Mouse (Mus musculus): ENCODE results near the gene Hba-a2. TPM values are rescaled to one million over a fixed set of nuclear protein-coding genes. Genes with fewer than 3 reads are reported as not detected.
A peak's percentile ranks its signal among the peaks of the same experiment; 100 is the strongest.
"Not testable (repeated sequence)": the region's sequence is repeated elsewhere in the genome, so short reads cannot be mapped to it uniquely, and the experiment has no call there.

Hba-a2 gene
- polyA plus RNA-seq, 1 experiment from 2014 or later = 6,415 TPM

DNA sequence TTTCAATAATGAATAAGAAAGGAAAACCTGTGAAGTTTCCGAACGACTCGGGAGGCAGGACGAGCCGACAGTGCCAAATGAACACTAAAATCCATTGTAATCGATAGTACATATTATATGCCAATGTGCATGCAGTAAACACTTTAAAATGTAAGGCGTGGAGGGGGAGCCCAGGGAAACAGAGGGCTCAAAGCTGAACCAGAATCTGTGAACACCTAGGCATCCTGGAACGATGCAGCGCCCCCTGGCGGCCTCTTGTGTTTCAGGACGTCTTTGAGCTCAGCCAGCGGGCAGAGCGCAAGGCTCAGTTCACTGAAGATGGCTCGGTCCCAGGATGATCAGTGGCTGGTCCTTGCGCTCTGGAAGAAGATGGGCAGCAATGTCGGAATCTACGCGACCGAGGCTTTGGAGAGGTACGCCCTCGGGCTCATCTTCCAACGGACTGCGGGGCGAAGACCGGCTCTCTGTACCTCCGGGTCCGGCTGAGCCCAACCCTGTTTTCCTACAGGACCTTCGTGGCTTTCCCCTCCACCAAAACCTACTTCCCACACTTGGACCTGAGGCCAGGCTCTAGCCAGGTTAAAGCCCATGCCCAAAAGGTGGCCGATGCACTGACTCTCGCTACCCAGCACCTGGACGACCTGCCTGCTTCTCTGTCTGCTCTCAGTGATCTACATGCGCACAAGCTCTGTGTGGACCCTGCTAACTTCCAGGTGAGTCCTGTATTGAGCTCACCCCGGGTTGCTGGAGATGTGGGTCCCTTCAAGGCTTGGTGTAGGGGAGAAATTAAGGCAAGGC, 9.4 kb upstream of the Hba-a2 start, which contains the start of gene Hbq1b:
Hbq1b (plus strand) TSS at position 271 of the 798 bp plus-strand sequence.
- H3K27me3 ChIP-seq (ENCODE audit: control insufficient read depth, insufficient read depth, low read length); H3K36me3 ChIP-seq (ENCODE audit: control insufficient read depth, insufficient read depth, low read length); H3K9ac ChIP-seq (replicated peaks; ENCODE audit: low read depth, low read length); H3K4me1 ChIP-seq (ENCODE audit: control insufficient read depth, insufficient read depth, low read length); H3K27ac ChIP-seq (ENCODE audit: low read length); H3K9me3 ChIP-seq (ENCODE audit: control insufficient read depth, low read depth, low read length): not testable (repeated sequence)
- ATAC-seq (ENCODE audit: insufficient number of reproducible peaks, insufficient read depth, low FRiP score, low read depth) = peak; percentile 38
- 15% methylated on average over 30 of the region's 33 CpGs for WGBS
- H3K4me2 ChIP-seq (replicated peaks; ENCODE audit: low read depth, low read length) = peak within 1 kb of the TSS; percentile 38
- peak within 1 kb of the TSS; percentile 11; the same call in 1 of the 2 replicates for H3K4me3 ChIP-seq (ENCODE audit: low read depth, low read length)

- Histone ChIP-seq H3K4me1 (ENCODE audit: control insufficient read depth, insufficient read depth, low read length) (no peaks in the 10 kb centered on the region), H3K4me2 (replicated peaks; ENCODE audit: low read depth, low read length) (no peak overlapping the region), H3K27me3 (ENCODE audit: control insufficient read depth, insufficient read depth, low read length) (no peaks in the 10 kb centered on the region), H3K36me3 (ENCODE audit: control insufficient read depth, insufficient read depth, low read length) (no peaks in the 10 kb centered on the region), H3K4me3 (ENCODE audit: low read depth, low read length) (no peak overlapping the region), H3K9ac (replicated peaks; ENCODE audit: low read depth, low read length) (no peak overlapping the region), H3K27ac (ENCODE audit: low read length) (no peak overlapping the region), H3K9me3 (ENCODE audit: control insufficient read depth, low read depth, low read length) (no peaks in the 10 kb centered on the region)
- 66% methylated on average over 9 of the region's 9 CpGs for WGBS
- ATAC-seq (ENCODE audit: insufficient number of reproducible peaks, insufficient read depth, low FRiP score, low read depth) = no peak
These were observed 8.8 kb upstream of the Hba-a2 start for GRCm38 (mm10) chr11:32287493-32287825.

DNA sequence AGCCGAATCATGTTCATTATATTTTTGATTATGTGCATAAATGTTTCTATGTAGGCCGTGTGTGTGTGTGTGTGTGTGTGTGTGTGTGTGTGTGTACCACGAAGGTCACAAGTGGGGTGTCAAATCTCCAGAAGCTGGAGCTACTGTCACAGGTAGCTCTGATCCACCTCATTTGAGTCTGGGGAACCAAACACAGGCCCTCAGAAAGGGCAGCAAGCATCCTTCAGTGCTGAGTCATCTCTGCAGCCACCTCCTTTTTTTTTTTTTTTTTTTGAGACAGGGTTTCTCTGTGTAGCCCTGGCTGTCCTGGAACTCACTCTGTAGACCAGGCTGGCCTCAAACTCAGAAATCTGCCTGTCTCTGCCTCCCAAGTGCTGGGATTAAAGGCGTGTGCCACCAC, 3.5 kb upstream of the Hba-a2 start:
- H3K4me3 ChIP-seq (ENCODE audit: low read depth, low read length); H3K9me3 ChIP-seq (ENCODE audit: control insufficient read depth, low read depth, low read length); H3K4me2 ChIP-seq (replicated peaks; ENCODE audit: low read depth, low read length); H3K9ac ChIP-seq (replicated peaks; ENCODE audit: low read depth, low read length); H3K4me1 ChIP-seq (ENCODE audit: control insufficient read depth, insufficient read depth, low read length); ATAC-seq (ENCODE audit: insufficient number of reproducible peaks, insufficient read depth, low FRiP score, low read depth); H3K36me3 ChIP-seq (ENCODE audit: control insufficient read depth, insufficient read depth, low read length); H3K27me3 ChIP-seq (ENCODE audit: control insufficient read depth, insufficient read depth, low read length); H3K27ac ChIP-seq (ENCODE audit: low read length): not testable (repeated sequence)
- 74% methylated on average over 4 of the region's 4 CpGs for WGBS

GRCm38 (mm10) chr11:32293479-32293878, 2.8 kb upstream of the Hba-a2 start:
- H3K4me3 ChIP-seq (ENCODE audit: low read depth, low read length); H3K27ac ChIP-seq (ENCODE audit: low read length); H3K27me3 ChIP-seq (ENCODE audit: control insufficient read depth, insufficient read depth, low read length); ATAC-seq (ENCODE audit: insufficient number of reproducible peaks, insufficient read depth, low FRiP score, low read depth); H3K4me1 ChIP-seq (ENCODE audit: control insufficient read depth, insufficient read depth, low read length); H3K9ac ChIP-seq (replicated peaks; ENCODE audit: low read depth, low read length); H3K4me2 ChIP-seq (replicated peaks; ENCODE audit: low read depth, low read length); H3K9me3 ChIP-seq (ENCODE audit: control insufficient read depth, low read depth, low read length); H3K36me3 ChIP-seq (ENCODE audit: control insufficient read depth, insufficient read depth, low read length): not testable (repeated sequence)
- 50% methylated on average over 3 of the region's 3 CpGs for WGBS

DNA sequence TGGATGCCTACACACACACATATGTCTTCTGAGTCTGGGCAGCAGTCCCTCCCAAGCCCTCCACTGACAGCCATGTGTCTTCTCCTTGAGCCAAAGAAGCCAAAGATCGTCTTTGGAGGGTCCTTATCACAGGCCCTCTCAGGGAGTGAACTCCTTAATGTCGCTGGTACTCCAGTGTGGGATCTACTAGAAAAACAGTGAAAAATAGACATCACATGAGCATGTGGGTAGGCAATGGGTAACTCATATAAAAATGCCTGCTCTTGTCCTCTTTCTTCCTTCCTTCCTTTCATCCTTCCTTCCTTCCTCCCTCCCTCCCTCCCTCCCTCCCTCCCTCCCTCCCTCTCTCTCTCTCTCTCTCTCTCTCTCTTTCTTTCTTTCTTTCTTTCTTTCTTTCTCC, 1.1 kb downstream of the Hba-a2 start:
- H3K4me2 ChIP-seq (replicated peaks; ENCODE audit: low read depth, low read length); H3K36me3 ChIP-seq (ENCODE audit: control insufficient read depth, insufficient read depth, low read length); H3K27me3 ChIP-seq (ENCODE audit: control insufficient read depth, insufficient read depth, low read length); H3K4me3 ChIP-seq (ENCODE audit: low read depth, low read length); H3K4me1 ChIP-seq (ENCODE audit: control insufficient read depth, insufficient read depth, low read length); ATAC-seq (ENCODE audit: insufficient number of reproducible peaks, insufficient read depth, low FRiP score, low read depth); H3K9ac ChIP-seq (replicated peaks; ENCODE audit: low read depth, low read length); H3K9me3 ChIP-seq (ENCODE audit: control insufficient read depth, low read depth, low read length); H3K27ac ChIP-seq (ENCODE audit: low read length): not testable (repeated sequence)
- WGBS = 40% methylated on average over 2 of the region's 2 CpGs

- no peaks in the 10 kb centered on the region for H3K27me3 ChIP-seq (ENCODE audit: control insufficient read depth, insufficient read depth, low read length)
- no peak overlapping the region for H3K9ac ChIP-seq (replicated peaks; ENCODE audit: low read depth, low read length)
- WGBS = 75% methylated on average over 1 of the region's 1 CpGs
- H3K36me3 ChIP-seq (ENCODE audit: control insufficient read depth, insufficient read depth, low read length) = no peaks in the 10 kb centered on the region
- H3K9me3 ChIP-seq (ENCODE audit: control insufficient read depth, low read depth, low read length) = no peaks in the 10 kb centered on the region
- H3K4me1 ChIP-seq (ENCODE audit: control insufficient read depth, insufficient read depth, low read length) = no peaks in the 10 kb centered on the region
- H3K4me3 ChIP-seq (ENCODE audit: low read depth, low read length) = no peak overlapping the region
- ATAC-seq (ENCODE audit: insufficient number of reproducible peaks, insufficient read depth, low FRiP score, low read depth) = no peak
- no peak overlapping the region for H3K4me2 ChIP-seq (replicated peaks; ENCODE audit: low read depth, low read length)
- H3K27ac ChIP-seq (ENCODE audit: low read length) = no peak overlapping the region
These were observed 1.7 kb downstream of the Hba-a2 start for GRCm38 (mm10) chr11:32297866-32298531.

- WGBS = 92% methylated on average over 2 of the region's 2 CpGs
- no peaks in the 10 kb centered on the region for H3K36me3 ChIP-seq (ENCODE audit: control insufficient read depth, insufficient read depth, low read length)
- no peaks in the 10 kb centered on the region for H3K9me3 ChIP-seq (ENCODE audit: control insufficient read depth, low read depth, low read length)
- H3K4me3 ChIP-seq (ENCODE audit: low read depth, low read length) = no peak overlapping the region
- H3K27me3 ChIP-seq (ENCODE audit: control insufficient read depth, insufficient read depth, low read length) = no peaks in the 10 kb centered on the region
- no peak overlapping the region for H3K9ac ChIP-seq (replicated peaks; ENCODE audit: low read depth, low read length)
- no peak overlapping the region for H3K27ac ChIP-seq (ENCODE audit: low read length)
- H3K4me2 ChIP-seq (replicated peaks; ENCODE audit: low read depth, low read length) = no peak overlapping the region
- ATAC-seq (ENCODE audit: insufficient number of reproducible peaks, insufficient read depth, low FRiP score, low read depth) = no peak
- H3K4me1 ChIP-seq (ENCODE audit: control insufficient read depth, insufficient read depth, low read length) = no peaks in the 10 kb centered on the region
These were observed 2.2 kb downstream of the Hba-a2 start for GRCm38 (mm10) chr11:32298532-32298918.

DNA sequence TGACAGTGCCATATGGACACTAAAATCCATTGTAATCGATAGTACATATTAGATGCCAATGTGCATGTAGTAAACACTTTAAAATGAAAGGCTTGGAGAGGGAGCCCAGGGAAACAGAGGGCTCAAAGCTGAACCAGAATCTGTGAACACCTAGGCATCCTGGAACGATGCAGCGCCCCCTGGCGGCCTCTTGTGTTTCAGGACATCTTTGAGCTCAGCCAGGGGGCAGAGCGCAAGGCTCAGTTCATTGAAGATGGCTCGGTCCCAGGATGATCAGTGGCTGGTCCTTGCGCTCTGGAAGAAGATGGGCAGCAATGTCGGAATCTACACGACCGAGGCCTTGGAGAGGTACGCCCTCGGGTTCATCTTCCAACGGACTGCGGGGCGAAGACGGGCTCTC, 3.6 kb downstream of the Hba-a2 start, which contains the start of gene Hbq1a:
Hbq1a (plus strand) TSS at position 205 of the 400 bp plus-strand sequence.
- not testable (repeated sequence) for H3K27me3 ChIP-seq (ENCODE audit: control insufficient read depth, insufficient read depth, low read length); H3K27ac ChIP-seq (ENCODE audit: low read length); ATAC-seq (ENCODE audit: insufficient number of reproducible peaks, insufficient read depth, low FRiP score, low read depth); H3K4me1 ChIP-seq (ENCODE audit: control insufficient read depth, insufficient read depth, low read length); H3K9ac ChIP-seq (replicated peaks; ENCODE audit: low read depth, low read length); H3K9me3 ChIP-seq (ENCODE audit: control insufficient read depth, low read depth, low read length); H3K4me3 ChIP-seq (ENCODE audit: low read depth, low read length); H3K36me3 ChIP-seq (ENCODE audit: control insufficient read depth, insufficient read depth, low read length)
- 7% methylated on average over 16 of the region's 16 CpGs for WGBS
- peak within 1 kb of the TSS; percentile 14; the same call in 1 of the 2 replicates for H3K4me2 ChIP-seq (replicated peaks; ENCODE audit: low read depth, low read length)

Data from stomach, embryonic 14.5 days (tissue).